In genomic region chr6:37055128-37055527, GRCm38 (mm10) we compare ENCODE assay signal across 15 mouse cellular contexts.
A peak's percentile ranks its signal among the peaks of the same experiment; 100 is the strongest.
DNase-seq lines count a peak whose midpoint lies in the region; ATAC-seq and TF ChIP-seq lines count a peak whose summit lies in the region.
"Had no signal": no experiment of that assay in that cellular context is flagged by ENCODE, and none has a peak within 500 bp of the region (broad histone marks: within the 10 kb centered on the region; RNA-seq: fewer than 3 reads in every experiment).

No protein-coding gene starts in this region.

- ATAC-seq in forebrain, embryonic 16.5 days: no peak
- ATAC-seq: intestine, embryonic 16.5 days had no signal

- H3K27ac ChIP-seq in left cerebral cortex, adult 2 months: peak overlapping the region; percentile 15; the same call in 1 of the 2 replicates
- no peak overlapping the region for H3K27ac ChIP-seq in forebrain, embryonic 16.5 days (ENCODE audit: low read length)
- H3K27ac ChIP-seq: embryonic facial prominence, embryonic 10.5 days; forebrain, embryonic 13.5 days; heart, embryonic 13.5 days; hindbrain, embryonic 13.5 days; hindbrain, postnatal 0 days had no signal

- no peak overlapping the region for H3K9ac ChIP-seq in forebrain, embryonic 16.5 days (replicated peaks; ENCODE audit: low read depth, low read length)
- H3K9ac ChIP-seq: forebrain, embryonic 13.5 days; heart, embryonic 13.5 days; hindbrain, embryonic 13.5 days had no signal

- TF ChIP-seq CTCF in left cerebral cortex, adult 2 months (IDR thresholded peaks at IDR 0.05): no peak

- no peaks in the 10 kb centered on the region for H3K36me3 ChIP-seq in forebrain, embryonic 16.5 days (ENCODE audit: control insufficient read depth, insufficient read depth)
- H3K36me3 ChIP-seq: embryonic facial prominence, embryonic 10.5 days; G1E; heart, embryonic 13.5 days had no signal

- no peak overlapping the region for H3K4me3 ChIP-seq in left cerebral cortex, adult 2 months
- H3K4me3 ChIP-seq in forebrain, embryonic 16.5 days (replicated peaks; ENCODE audit: low read length): no peak overlapping the region
- H3K4me3 ChIP-seq: embryonic facial prominence, embryonic 10.5 days; forebrain, embryonic 13.5 days; heart, embryonic 13.5 days; hindbrain, embryonic 13.5 days had no signal

- intact Hi-C loops in left cerebral cortex, adult 2 months (cut with DNase I): no loop called here

- no peak for DNase-seq in left cerebral cortex, adult 2 months (ENCODE audit: extremely low spot score in 1 of 2, low spot score in 2 of 2)
- DNase-seq in left cerebral cortex, adult 18-20 months (ENCODE audit: low spot score in 2 of 2): no peak
- peak; percentile 7 for DNase-seq in CD4-positive, CD25-positive, alpha-beta regulatory T cell, adult 2 months (ENCODE audit: low read depth, low spot score)
- DNase-seq in induced T-regulatory cell, adult 2 months (ENCODE audit: low read depth): peak; percentile 35
- no peak for DNase-seq in urinary bladder, adult 2 months (ENCODE audit: low spot score)
- DNase-seq: adrenal gland, adult 8-10 months; gastrocnemius, postnatal 10 days had no signal

- no peak overlapping the region for H3K4me2 ChIP-seq in forebrain, embryonic 16.5 days (ENCODE audit: low read length)
- H3K4me2 ChIP-seq: forebrain, embryonic 13.5 days; hindbrain, embryonic 13.5 days had no signal

- no peaks in the 10 kb centered on the region for H3K27me3 ChIP-seq in forebrain, embryonic 16.5 days (replicated peaks; ENCODE audit: control insufficient read depth, insufficient read depth, low read length)
- H3K27me3 ChIP-seq: forebrain, embryonic 13.5 days; heart, embryonic 13.5 days; hindbrain, embryonic 13.5 days had no signal

- H3K4me1 ChIP-seq in forebrain, embryonic 16.5 days (replicated peaks; ENCODE audit: control insufficient read depth, insufficient read depth, low read length): no peaks in the 10 kb centered on the region
- H3K4me1 ChIP-seq: embryonic facial prominence, embryonic 10.5 days; forebrain, embryonic 13.5 days had no signal

- H3K9me3 ChIP-seq in forebrain, embryonic 16.5 days (ENCODE audit: control insufficient read depth, low read length): no peaks in the 10 kb centered on the region
- H3K9me3 ChIP-seq: embryonic facial prominence, embryonic 10.5 days; forebrain, embryonic 13.5 days; heart, embryonic 13.5 days; hindbrain, embryonic 13.5 days had no signal

- WGBS in forebrain, embryonic 16.5 days: 93% methylated on average over 5 of the region's 5 CpGs

Comparison
In these comparisons a context has a peak if more than half of its experiments do, and no peak if none do; other contexts are left out.
1. DNase-seq: peak in CD4-positive, CD25-positive, alpha-beta regulatory T cell, adult 2 months (single experiment) and induced T-regulatory cell, adult 2 months (single experiment); none in left cerebral cortex, adult 2 months (0 of 2), left cerebral cortex, adult 18-20 months (0 of 2) and urinary bladder, adult 2 months (single experiment).